Comparison of ENCODE assay signal across 8 mouse cellular contexts in the genomic region with DNA sequence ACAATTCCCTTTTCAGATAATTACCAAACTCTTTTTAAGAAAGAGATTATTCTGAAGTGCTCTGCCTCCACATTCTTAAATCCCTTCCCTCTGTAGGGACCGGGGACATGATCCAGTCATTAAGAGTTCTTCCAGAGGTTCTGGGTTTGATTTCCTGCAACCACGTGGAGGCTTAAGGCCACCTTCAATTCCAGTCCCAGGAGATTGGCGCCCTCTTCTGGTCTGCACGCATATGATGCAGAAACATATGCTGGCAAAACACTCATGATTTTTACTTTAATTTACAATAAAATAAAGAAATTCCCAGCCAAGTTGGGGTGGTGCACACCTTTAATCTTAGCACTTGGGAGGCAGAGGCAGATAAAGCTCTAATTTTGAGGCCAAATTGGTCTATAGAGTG. TPM values are rescaled to one million over a fixed set of nuclear protein-coding genes. Genes with fewer than 3 reads are reported as not detected.
DNase-seq lines count a peak whose midpoint lies in the region; TF ChIP-seq lines count a peak whose summit lies in the region.

No protein-coding gene starts in this region.

- TF ChIP-seq POLR2A in brain, embryonic 14.5 days (IDR thresholded peaks at IDR 0.05; ENCODE audit: borderline replicate concordance, extremely low read depth, insufficient read depth, insufficient read length, poor library complexity, severe bottlenecking) = no peak

- intact Hi-C loops in gastrocnemius, adult 2 months (cut with DNase I) = loop anchor here (1.0 to 5.0 kb wide), 2 partner anchors 58 to 101 kb away; no protein-coding TSS in a partner anchor
- intact Hi-C loops in heart, postnatal 10 days (cut with DNase I) = loop anchor here (1.0 kb wide), 2 partner anchors 58 to 100 kb away; no protein-coding TSS in a partner anchor

- no peak overlapping the region for H3K27ac ChIP-seq in gastrocnemius, adult 2 months

- TF ChIP-seq CTCF in gastrocnemius, adult 2 months (IDR thresholded peaks at IDR 0.05) = peak; percentile 89
- peak; percentile 77 for TF ChIP-seq CTCF in brain, embryonic 14.5 days (IDR thresholded peaks at IDR 0.05; ENCODE audit: borderline replicate concordance, extremely low read depth, insufficient read depth, insufficient read length)

- H3K4me3 ChIP-seq in gastrocnemius, adult 2 months = no peak overlapping the region

- DNase-seq in gastrocnemius, adult 2 months = peak; percentile 70
- DNase-seq in gastrocnemius, adult 8-10 months (ENCODE audit: low spot score in 2 of 2) = no peak
- peak; percentile 28 for DNase-seq in right cerebral cortex, adult 18-20 months
- DNase-seq in right cerebral cortex, postnatal 25 days = no peak
- peak; percentile 73 for DNase-seq in brain, embryonic 14.5 days (ENCODE audit: low read depth)
- DNase-seq in heart, postnatal 10 days = peak; percentile 55 to 80
- DNase-seq in lung, postnatal 25 days (ENCODE audit: low spot score) = peak; percentile 51
- DNase-seq in thymus, postnatal 0 days (ENCODE audit: low spot score) = peak; percentile 57

RNA-seq across cellular contexts. Expression of a gene that starts 23.3 kb away (rescaled TPM):
- 10 to 100 TPM; 65.4 to 73.5 TPM for total RNA-seq in gastrocnemius, adult 2 months (2021)
- 10 to 100 TPM; 57.5 to 65.9 (median 63.7) TPM for total RNA-seq in gastrocnemius, adult 8-10 months (2022)
- polyA plus RNA-seq in brain, embryonic 14.5 days (2012; rRNA removed) = 32.8 and 41.3 TPM in 2 replicates
- 10 to 100 TPM; 55.6 to 64.8 TPM for total RNA-seq in heart, postnatal 10 days (2021)
- 12.0 and 14.6 TPM in 2 replicates for polyA plus RNA-seq in thymus, postnatal 0 days (2015; fragmentation: Nextera tagmentation; extraction: Ambion mirVana)

Comparison
In these comparisons a context has a peak if more than half of its experiments do, and no peak if none do; other contexts are left out.
1. DNase-seq: peak in gastrocnemius, adult 2 months (single experiment), right cerebral cortex, adult 18-20 months (single experiment), brain, embryonic 14.5 days (single experiment), heart, postnatal 10 days (2 of 2), lung, postnatal 25 days (single experiment) and thymus, postnatal 0 days (single experiment); none in gastrocnemius, adult 8-10 months (0 of 2) and right cerebral cortex, postnatal 25 days (single experiment).